Mouse (Mus musculus) liver, embryonic 11.5 days (tissue): Measurements from ENCODE around the gene Smim24. TPM values are rescaled to one million over a fixed set of nuclear protein-coding genes. Genes with fewer than 3 reads are reported as not detected.

ENCODE experiments used
- ATAC-seq: fragments of 200-750 bp; cut with Nextera tagmentation; replicated peaks from 2 replicates; pipeline ENCODE4 v1.8.0; 2017; ENCODE audit warnings: moderate number of reproducible peaks, mild to moderate bottlenecking, moderate TSS enrichment, moderate library complexity; ENCODE audit not compliant: low FRiP score
- DNase-seq: peaks from one replicate; pipeline ENCODE4 v3.0.0-alpha.2; 2017; ENCODE audit warnings: low spot score
- H3K27ac ChIP-seq: fragments of 300-500 bp; sonication (generic); 2 replicates; pipeline ENCODE4 v1.5.1; 2014; ENCODE audit warnings: mild to moderate bottlenecking, low read depth, low read length, control low read depth
- H3K27me3 ChIP-seq: fragments of 300-500 bp; sonication (generic); replicated peaks from 2 replicates; pipeline ENCODE4 v1.6.1; 2014; ENCODE audit warnings: low read length, mixed read lengths; ENCODE audit not compliant: control insufficient read depth, insufficient read depth
- H3K36me3 ChIP-seq: fragments of 300-500 bp; sonication (generic); 2 replicates; pipeline ENCODE4 v1.6.1; 2014; ENCODE audit warnings: mild to moderate bottlenecking, low read length, moderate library complexity, mixed read lengths; ENCODE audit not compliant: control insufficient read depth, insufficient read depth
- H3K4me1 ChIP-seq: fragments of 300-500 bp; sonication (generic); replicated peaks from 2 replicates; pipeline ENCODE4 v1.6.1; 2014; ENCODE audit warnings: low read length, mixed read lengths; ENCODE audit not compliant: control insufficient read depth, insufficient read depth
- H3K4me2 ChIP-seq: fragments of 300-500 bp; sonication (generic); 2 replicates; pipeline ENCODE4 v1.6.1; 2014; ENCODE audit warnings: mild to moderate bottlenecking, control low read depth, moderate library complexity
- H3K4me3 ChIP-seq: fragments of 300-500 bp; sonication (generic); 2 replicates; pipeline ENCODE4 v1.5.1; 2014; ENCODE audit warnings: low read depth, low read length, control low read depth
- H3K9ac ChIP-seq: fragments of 300-500 bp; sonication (generic); 2 replicates; pipeline ENCODE4 v1.6.1; 2014; ENCODE audit warnings: low read depth, low read length, control low read depth
- H3K9me3 ChIP-seq: fragments of 300-500 bp; sonication (generic); 2 replicates; pipeline ENCODE4 v1.6.1; 2016; ENCODE audit warnings: low read length, inconsistent platforms, mixed read lengths; ENCODE audit not compliant: control insufficient read depth
- WGBS: fragments of 180-500 bp; shearing (Covaris S2); extraction: QIAGEN DNeasy Blood & Tissue Kit; methylation state at CpG from one replicate; pipeline ENCODE4 v1.1.7; 2014; 5-methylcytosine and 5-hydroxymethylcytosine counted together
- polyA plus RNA-seq: library from polyadenylated mRNA; unstranded; fragments of >200 nt; fragmentation: Nextera tagmentation; extraction: Ambion mirVana; gene quantifications from 2 replicates; pipeline ENCODE4 v1.2.1, GENCODE M21; 2014

Gene Smim24
- polyA plus RNA-seq, 1 experiment from 2014 or later, result 4.5 TPM

DNA sequence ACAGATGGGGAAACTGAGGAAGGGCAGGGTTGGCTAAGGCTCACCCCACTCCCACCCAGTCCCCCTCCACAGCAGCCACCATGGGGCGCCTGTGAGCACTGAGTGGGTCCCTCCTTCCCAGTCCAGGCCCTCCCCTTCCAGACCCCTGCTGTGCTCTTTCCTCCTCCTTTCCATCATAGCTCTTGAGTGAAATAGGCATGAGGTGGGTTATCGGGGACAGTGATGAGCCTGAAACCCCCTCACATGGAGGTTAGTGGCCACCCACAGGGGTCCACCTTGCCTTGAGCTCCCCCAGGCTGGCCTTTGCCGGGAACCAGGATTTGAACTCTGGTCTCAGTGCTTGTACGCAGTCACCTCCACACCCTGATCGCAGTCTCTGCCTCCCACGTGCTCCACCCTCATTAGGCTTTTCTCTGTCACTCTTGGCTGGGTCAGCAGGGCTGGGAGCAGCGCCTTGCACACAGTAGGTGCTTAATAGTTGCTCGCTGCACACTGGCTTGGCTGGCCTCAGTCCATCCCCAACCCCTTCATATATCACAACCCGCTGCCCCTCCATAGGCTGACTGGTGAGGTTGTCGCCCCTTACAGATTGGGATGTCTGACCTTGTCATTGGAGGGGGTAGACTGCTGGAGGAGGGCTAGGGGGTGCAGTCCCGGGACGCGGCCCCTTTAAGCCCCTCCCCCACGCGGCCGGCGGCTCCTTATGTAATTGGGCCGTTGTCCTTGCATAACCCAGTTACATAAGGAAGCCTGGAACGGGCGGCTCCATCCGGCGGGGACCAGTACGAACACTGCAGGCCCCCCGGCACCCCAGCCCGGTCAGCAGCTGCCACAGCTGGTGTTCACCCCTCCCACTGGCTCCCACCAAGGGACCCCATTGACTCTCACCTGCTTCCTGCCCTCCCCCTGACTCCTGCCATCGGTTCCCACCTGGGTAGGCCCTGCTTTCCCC, 20.7 kb downstream of the Smim24 start:
- WGBS, result 28% methylated on average over 26 of the region's 26 CpGs
- H3K4me2 ChIP-seq, result peak overlapping the region; percentile 52
- H3K36me3 ChIP-seq, result no peaks in the 10 kb centered on the region
- H3K9me3 ChIP-seq, result no peaks in the 10 kb centered on the region
- peaks cover 83% of the 10 kb centered on the region for H3K4me1 ChIP-seq
- ATAC-seq (no peak), DNase-seq (no peak)
- H3K27me3 ChIP-seq, result no peaks in the 10 kb centered on the region; the same call in none of the 2 replicates
- peak overlapping the region; percentile 46; the same call in 1 of the 2 replicates for H3K9ac ChIP-seq
- peak overlapping the region; percentile 55 for H3K27ac ChIP-seq
- 0 out of 2 replicates have a peak overlapping the region, but pooled peaks have one; percentile 12 for H3K4me3 ChIP-seq

DNA sequence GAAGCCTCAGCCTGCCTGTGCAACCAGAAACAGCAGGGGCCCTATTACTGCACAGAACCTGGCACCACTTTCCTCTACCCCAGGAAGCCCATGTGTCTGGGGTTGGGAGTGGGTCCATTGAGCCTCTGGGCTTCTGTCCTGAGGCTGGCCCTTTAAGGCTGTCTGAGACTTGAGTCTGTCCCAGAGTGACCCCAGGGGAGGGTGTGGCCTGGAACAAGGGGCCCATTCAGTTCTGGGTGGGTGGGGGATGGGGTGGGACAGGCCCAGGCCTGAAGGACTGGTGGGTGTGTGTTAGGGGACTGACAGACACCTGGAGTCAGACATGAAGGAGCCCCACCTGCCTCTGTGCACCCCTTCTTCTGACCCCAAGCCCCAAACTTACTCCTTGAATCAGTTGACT, 21.8 kb downstream of the Smim24 start:
- DNase-seq, result no peak
- no peak overlapping the region for H3K4me3 ChIP-seq
- H3K9ac ChIP-seq, result no peak overlapping the region
- H3K9me3 ChIP-seq, result no peaks in the 10 kb centered on the region
- ATAC-seq, result no peak
- peaks cover 78% of the 10 kb centered on the region for H3K4me1 ChIP-seq
- no peaks in the 10 kb centered on the region; the same call in 1 of the 2 replicates for H3K27me3 ChIP-seq
- 0 out of 2 replicates have a peak overlapping the region, but pooled peaks have one; percentile 55 for H3K27ac ChIP-seq
- H3K36me3 ChIP-seq, result no peaks in the 10 kb centered on the region
- no peak overlapping the region for H3K4me2 ChIP-seq

DNA sequence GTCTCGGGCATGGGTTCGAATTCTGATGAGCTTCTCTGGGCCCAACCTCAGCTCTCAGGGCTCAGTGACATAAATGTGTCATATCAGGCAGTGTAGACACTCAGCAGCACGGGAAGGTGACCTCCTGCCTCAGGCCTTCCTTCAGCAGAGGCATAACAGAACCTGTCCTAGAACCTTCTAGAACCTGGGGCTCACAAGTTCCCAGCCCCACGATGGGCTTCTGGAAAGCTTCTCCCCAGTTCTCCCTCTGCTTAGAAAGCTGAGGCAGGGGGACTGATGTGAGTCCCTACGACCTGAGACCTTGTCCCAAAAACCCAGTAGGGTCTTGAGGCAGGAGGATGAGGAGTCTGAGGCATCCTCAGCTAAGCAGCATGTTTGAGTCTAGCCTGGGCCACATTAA, 22.3 kb downstream of the Smim24 start:
- Histone ChIP-seq H3K4me1 (peaks cover 73% of the 10 kb centered on the region), H3K9me3 (no peaks in the 10 kb centered on the region), H3K27me3 (no peaks in the 10 kb centered on the region; the same call in 1 of the 2 replicates), H3K36me3 (no peaks in the 10 kb centered on the region), H3K9ac (no peak overlapping the region), H3K27ac (no peak overlapping the region), H3K4me3 (no peak overlapping the region), H3K4me2 (no peak overlapping the region)
- no peak for ATAC-seq
- no peak for DNase-seq
- 76% methylated on average over 5 of the region's 5 CpGs for WGBS

DNA sequence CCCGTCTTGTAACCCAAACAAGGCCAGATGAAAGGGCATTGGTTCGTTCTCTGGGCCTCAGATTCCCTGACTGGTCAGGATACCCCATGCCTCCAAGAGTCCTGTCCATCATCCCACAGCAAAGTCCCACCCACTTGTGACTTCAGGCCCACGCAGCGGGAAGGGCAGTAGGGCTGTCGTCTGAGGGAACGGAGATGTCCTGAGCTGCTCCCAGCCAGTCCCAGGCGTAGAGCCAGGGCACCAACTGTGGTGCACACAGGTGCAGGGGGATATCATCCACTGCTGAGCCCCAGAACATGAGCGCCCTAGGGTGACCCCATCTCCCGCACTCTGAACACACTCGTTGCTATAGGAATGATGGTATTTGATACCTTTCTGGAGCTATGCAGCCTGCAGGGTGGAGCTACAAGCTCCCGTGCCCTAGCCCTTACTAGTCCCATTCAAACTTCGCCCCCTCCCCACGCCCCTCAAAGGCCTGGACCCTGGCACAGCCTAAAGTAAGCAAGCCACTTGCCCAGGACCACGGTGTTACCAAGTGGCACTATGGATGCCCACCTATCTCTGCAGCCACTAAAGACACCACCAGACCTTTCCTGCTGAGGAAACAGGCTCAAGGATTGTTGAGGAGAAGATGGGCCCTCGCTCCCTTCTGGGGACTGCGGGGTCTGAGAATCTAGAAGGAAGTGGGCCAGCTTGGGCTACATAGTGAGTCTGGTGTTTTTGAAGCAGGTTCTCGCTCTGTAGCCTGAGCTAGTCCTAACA, 22.9 kb downstream of the Smim24 start:
- 67% methylated on average over 17 of the region's 17 CpGs for WGBS
- no peak overlapping the region for H3K9ac ChIP-seq
- peaks cover 2% of the 10 kb centered on the region for H3K27me3 ChIP-seq
- ATAC-seq (no peak), DNase-seq (no peak)
- no peaks in the 10 kb centered on the region for H3K36me3 ChIP-seq
- H3K9me3 ChIP-seq, result no peaks in the 10 kb centered on the region
- H3K4me3 ChIP-seq, result no peak overlapping the region
- H3K4me2 ChIP-seq, result no peak overlapping the region
- H3K27ac ChIP-seq, result no peak overlapping the region
- H3K4me1 ChIP-seq, result peaks cover 67% of the 10 kb centered on the region

DNA sequence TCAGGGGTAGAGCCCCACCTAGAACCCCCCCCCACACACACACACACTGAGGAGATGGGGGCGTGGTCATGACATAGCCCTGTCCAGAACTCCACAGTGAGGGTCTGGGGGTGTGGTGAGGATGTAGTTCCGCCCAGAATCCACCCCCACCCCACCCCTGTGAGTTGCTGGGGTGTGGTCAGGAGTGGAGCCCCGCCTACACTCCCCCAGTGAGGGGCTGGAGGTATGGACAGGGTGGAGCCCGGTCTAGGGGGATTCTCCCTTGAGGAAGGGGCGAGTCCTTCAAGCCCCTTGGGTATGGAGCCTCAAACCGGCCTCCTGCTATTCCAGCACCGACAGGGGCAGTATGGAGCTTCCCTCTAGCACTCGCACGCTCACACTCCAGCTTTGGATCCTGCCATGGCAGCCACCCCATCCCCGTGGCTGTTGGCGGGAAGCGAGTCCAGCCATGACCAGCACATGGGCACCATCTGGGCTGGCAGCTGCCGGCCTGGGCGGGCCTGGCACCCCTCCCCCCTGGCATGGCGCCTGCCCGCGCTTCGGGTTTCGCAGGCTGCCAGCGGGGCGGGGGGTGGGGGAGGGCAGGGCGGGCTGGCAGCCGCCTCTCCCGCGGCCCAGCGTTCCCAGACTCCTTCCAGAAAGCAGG, 23.9 kb downstream of the Smim24 start:
- peak; percentile 50 for ATAC-seq
- no peak for DNase-seq
- Histone ChIP-seq H3K4me2 (peak overlapping the region; percentile 82), H3K4me3 (peak overlapping the region; percentile 44), H3K4me1 (peaks cover 57% of the 10 kb centered on the region), H3K27me3 (peaks cover 5% of the 10 kb centered on the region), H3K27ac (0 out of 2 replicates have a peak overlapping the region, but pooled peaks have one; percentile 32), H3K9me3 (no peaks in the 10 kb centered on the region), H3K9ac (peak overlapping the region; percentile 57), H3K36me3 (no peaks in the 10 kb centered on the region)
- WGBS, result 3% methylated on average over 26 of the region's 26 CpGs

DNA sequence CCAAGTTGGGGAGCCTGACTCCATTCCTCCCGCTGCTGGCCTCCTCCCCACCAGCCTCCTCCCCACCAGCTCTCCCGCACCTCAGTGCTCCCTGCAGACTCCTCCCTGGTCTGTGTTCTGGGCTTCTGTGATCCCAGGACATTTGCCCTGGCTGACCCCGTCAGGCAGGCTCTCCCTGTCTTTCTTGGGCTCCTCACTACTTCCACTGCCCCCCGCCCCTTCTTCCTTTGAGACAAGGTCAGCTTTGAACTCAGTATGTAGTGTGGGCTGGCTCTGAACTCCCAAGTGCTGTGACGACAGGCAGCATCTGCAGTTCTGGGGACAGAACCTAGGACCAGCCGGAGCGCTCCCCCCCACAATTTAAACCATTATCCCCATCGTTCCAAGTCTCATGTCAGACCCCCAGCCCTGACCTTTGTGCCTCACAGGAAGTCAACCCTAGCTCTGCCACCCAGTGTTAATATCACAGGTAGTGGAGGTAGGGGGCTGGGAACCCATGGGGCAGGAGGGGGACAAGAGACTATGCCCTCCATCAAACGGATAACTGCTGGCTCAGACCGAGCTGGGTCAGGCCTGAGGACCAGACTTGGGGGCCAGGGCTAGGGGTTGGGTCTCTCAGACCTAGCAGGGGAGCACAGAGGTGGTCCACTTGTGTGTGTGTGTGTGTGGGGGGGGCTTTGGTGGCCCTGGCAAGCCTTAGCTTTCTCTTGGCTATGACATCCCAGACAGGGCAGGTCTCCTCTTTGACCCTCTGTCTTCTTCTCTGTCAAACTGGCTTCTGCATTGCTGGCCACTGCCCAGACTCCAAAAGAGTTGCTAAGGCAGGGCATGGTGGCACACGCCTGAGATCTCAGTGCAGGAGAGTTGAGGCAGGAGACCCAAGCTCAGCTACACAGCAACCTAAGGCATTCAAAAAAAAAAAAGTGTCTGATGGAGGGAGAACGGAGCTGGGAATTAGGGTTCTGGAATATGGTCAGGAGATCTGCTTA, 24.7 kb downstream of the Smim24 start:
- H3K9ac ChIP-seq, result peak overlapping the region; percentile 57
- DNase-seq (no peak), ATAC-seq (no peak)
- whole genome bisulfite sequencing, result 40% methylated on average over 12 of the region's 12 CpGs
- peak overlapping the region; percentile 44 for H3K4me3 ChIP-seq
- H3K27ac ChIP-seq, result peak overlapping the region; percentile 32
- no peaks in the 10 kb centered on the region for H3K9me3 ChIP-seq
- H3K36me3 ChIP-seq, result no peaks in the 10 kb centered on the region
- peaks cover 9% of the 10 kb centered on the region for H3K27me3 ChIP-seq
- peaks cover 50% of the 10 kb centered on the region for H3K4me1 ChIP-seq
- peak overlapping the region; percentile 82 for H3K4me2 ChIP-seq

DNA sequence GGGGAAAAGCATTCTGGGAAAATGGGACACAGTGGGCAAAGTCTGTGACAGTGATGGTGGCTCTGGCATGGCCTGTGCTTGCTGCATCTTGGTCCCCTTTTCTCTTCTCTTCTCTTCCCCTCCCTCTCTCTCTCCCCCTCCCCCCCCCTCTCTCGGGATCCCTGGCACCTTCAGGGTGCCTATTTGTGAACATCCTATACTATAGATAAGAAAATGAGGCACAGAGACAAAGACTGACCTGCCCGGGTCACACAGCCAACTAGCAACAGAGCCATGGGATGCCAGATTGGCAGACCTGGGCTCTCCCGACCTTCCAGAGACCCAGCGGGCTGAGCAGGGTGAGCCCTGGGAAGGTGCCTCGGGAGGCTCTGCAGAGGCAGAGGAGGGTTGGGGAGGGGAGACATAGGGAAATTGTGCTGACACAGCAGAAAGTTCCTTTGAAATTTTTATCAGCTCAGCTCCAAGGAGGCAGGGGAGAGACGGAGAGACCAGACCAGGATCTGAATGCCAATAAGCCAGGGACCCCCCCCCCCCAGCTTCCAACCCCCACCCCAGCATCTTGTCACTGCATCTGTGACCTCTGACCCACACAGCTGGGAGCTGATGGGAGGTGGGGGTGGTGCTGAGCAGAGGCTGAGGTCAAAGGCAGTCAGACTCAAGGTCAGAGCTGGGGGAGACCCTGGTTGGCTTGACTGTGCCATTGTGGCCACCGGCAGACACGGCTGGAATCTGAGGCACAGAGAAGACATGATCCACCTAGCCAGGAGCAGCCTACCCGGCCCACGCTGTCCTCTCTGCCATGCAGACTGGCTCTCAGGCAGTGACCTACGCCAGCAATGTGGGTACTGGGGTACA, 25.6 kb downstream of the Smim24 start:
- no peak overlapping the region for H3K4me3 ChIP-seq
- H3K4me2 ChIP-seq, result no peak overlapping the region
- no peak for ATAC-seq
- H3K27me3 ChIP-seq, result peaks cover 9% of the 10 kb centered on the region
- no peak overlapping the region for H3K9ac ChIP-seq
- H3K36me3 ChIP-seq, result no peaks in the 10 kb centered on the region
- 43% methylated on average over 11 of the region's 11 CpGs for WGBS
- no peak for DNase-seq
- peaks cover 40% of the 10 kb centered on the region for H3K4me1 ChIP-seq
- no peaks in the 10 kb centered on the region for H3K9me3 ChIP-seq
- no peak overlapping the region for H3K27ac ChIP-seq
